Mouse (Mus musculus): ENCODE measurements around the gene Mcee. TPM values are rescaled to one million over a fixed set of nuclear protein-coding genes. Genes with fewer than 3 reads are reported as not detected.

The Mcee gene
- polyA plus RNA-seq, 1 experiment from 2014 or later, result 101 TPM

GRCm38 (mm10) chr7:64400725-64401124, 8.3 kb downstream of the Mcee start:
- Histone ChIP-seq H3K27me3 (ENCODE audit: insufficient read depth, low read length) (no peaks in the 10 kb centered on the region), H3K36me3 (replicated peaks; ENCODE audit: insufficient read depth, low read length) (peaks cover 18% of the 10 kb centered on the region), H3K9me3 (ENCODE audit: low read length) (no peaks in the 10 kb centered on the region), H3K4me3 (ENCODE audit: low read depth, low read length) (no peak overlapping the region), H3K9ac (replicated peaks) (no peak overlapping the region), H3K4me1 (ENCODE audit: insufficient read depth) (no peaks in the 10 kb centered on the region), H3K27ac (ENCODE audit: low read depth) (no peak overlapping the region), H3K4me2 (ENCODE audit: low read depth, low read length) (no peak overlapping the region)
- ATAC-seq (no peak), DNase-seq (no peak)
- TF ChIP-seq CTCF (IDR thresholded peaks at IDR 0.05; ENCODE audit: low read depth) (no peak), EP300 (IDR thresholded peaks at IDR 0.05; ENCODE audit: low read depth) (no peak)
- WGBS (ENCODE audit: insufficient replicate concordance), result 78% methylated on average over 1 of the region's 1 CpGs

GRCm38 (mm10) chr7:64402452-64402851, 10.0 kb downstream of the Mcee start:
- no peak overlapping the region for H3K4me2 ChIP-seq (ENCODE audit: low read depth, low read length)
- no peaks in the 10 kb centered on the region for H3K9me3 ChIP-seq (ENCODE audit: low read length)
- H3K9ac ChIP-seq (replicated peaks), result no peak overlapping the region
- TF ChIP-seq EP300 (IDR thresholded peaks at IDR 0.05; ENCODE audit: low read depth) (no peak), CTCF (IDR thresholded peaks at IDR 0.05; ENCODE audit: low read depth) (no peak)
- ATAC-seq, result no peak
- H3K27me3 ChIP-seq (ENCODE audit: insufficient read depth, low read length), result no peaks in the 10 kb centered on the region
- peaks cover 18% of the 10 kb centered on the region for H3K36me3 ChIP-seq (replicated peaks; ENCODE audit: insufficient read depth, low read length)
- DNase-seq, result no peak
- H3K4me1 ChIP-seq (ENCODE audit: insufficient read depth), result no peaks in the 10 kb centered on the region
- WGBS (ENCODE audit: insufficient replicate concordance), result 75% methylated on average over 4 of the region's 4 CpGs
- no peak overlapping the region for H3K4me3 ChIP-seq (ENCODE audit: low read depth, low read length)
- no peak overlapping the region for H3K27ac ChIP-seq (ENCODE audit: low read depth)

- Histone ChIP-seq H3K27me3 (ENCODE audit: insufficient read depth, low read length) (no peaks in the 10 kb centered on the region), H3K4me2 (ENCODE audit: low read depth, low read length) (no peak overlapping the region), H3K9ac (replicated peaks) (no peak overlapping the region), H3K4me3 (ENCODE audit: low read depth, low read length) (no peak overlapping the region), H3K27ac (ENCODE audit: low read depth) (no peak overlapping the region), H3K36me3 (replicated peaks; ENCODE audit: insufficient read depth, low read length) (peaks cover 18% of the 10 kb centered on the region), H3K9me3 (ENCODE audit: low read length) (no peaks in the 10 kb centered on the region), H3K4me1 (ENCODE audit: insufficient read depth) (no peaks in the 10 kb centered on the region)
- WGBS (ENCODE audit: insufficient replicate concordance), result 61% methylated on average over 8 of the region's 8 CpGs
- ATAC-seq, result no peak
- no peak for TF ChIP-seq CTCF (IDR thresholded peaks at IDR 0.05; ENCODE audit: low read depth)
- TF ChIP-seq EP300 (IDR thresholded peaks at IDR 0.05; ENCODE audit: low read depth), result no peak
- DNase-seq, result no peak
Observed at GRCm38 (mm10) chr7:64403989-64404388, 11.6 kb downstream of the Mcee start.

- DNase-seq (no peak), ATAC-seq (no peak)
- no peaks in the 10 kb centered on the region for H3K9me3 ChIP-seq (ENCODE audit: low read length)
- H3K27ac ChIP-seq (ENCODE audit: low read depth), result no peak overlapping the region
- H3K27me3 ChIP-seq (ENCODE audit: insufficient read depth, low read length), result no peaks in the 10 kb centered on the region
- H3K4me2 ChIP-seq (ENCODE audit: low read depth, low read length), result no peak overlapping the region
- no peak overlapping the region for H3K4me3 ChIP-seq (ENCODE audit: low read depth, low read length)
- H3K4me1 ChIP-seq (ENCODE audit: insufficient read depth), result no peaks in the 10 kb centered on the region
- TF ChIP-seq EP300 (IDR thresholded peaks at IDR 0.05; ENCODE audit: low read depth) (no peak), CTCF (IDR thresholded peaks at IDR 0.05; ENCODE audit: low read depth) (peak; percentile 32)
- 60% methylated on average over 5 of the region's 5 CpGs for WGBS (ENCODE audit: insufficient replicate concordance)
- H3K9ac ChIP-seq (replicated peaks), result no peak overlapping the region
- no peaks in the 10 kb centered on the region for H3K36me3 ChIP-seq (replicated peaks; ENCODE audit: insufficient read depth, low read length)
Observed at GRCm38 (mm10) chr7:64424861-64425260, 32.5 kb downstream of the Mcee start.

GRCm38 (mm10) chr7:64439595-64440518, 47.5 kb downstream of the Mcee start:
- no peak overlapping the region for H3K27ac ChIP-seq (ENCODE audit: low read depth)
- H3K9me3 ChIP-seq (ENCODE audit: low read length), result no peaks in the 10 kb centered on the region
- 55% methylated on average over 5 of the region's 5 CpGs for WGBS (ENCODE audit: insufficient replicate concordance)
- no peak overlapping the region for H3K4me3 ChIP-seq (ENCODE audit: low read depth, low read length)
- H3K4me2 ChIP-seq (ENCODE audit: low read depth, low read length), result no peak overlapping the region
- no peaks in the 10 kb centered on the region for H3K27me3 ChIP-seq (ENCODE audit: insufficient read depth, low read length)
- ATAC-seq (no peak), DNase-seq (no peak)
- no peaks in the 10 kb centered on the region for H3K36me3 ChIP-seq (replicated peaks; ENCODE audit: insufficient read depth, low read length)
- no peaks in the 10 kb centered on the region for H3K4me1 ChIP-seq (ENCODE audit: insufficient read depth)
- TF ChIP-seq EP300 (IDR thresholded peaks at IDR 0.05; ENCODE audit: low read depth) (no peak), CTCF (IDR thresholded peaks at IDR 0.05; ENCODE audit: low read depth) (no peak)
- H3K9ac ChIP-seq (replicated peaks), result no peak overlapping the region

GRCm38 (mm10) chr7:64440519-64440918, 48.1 kb downstream of the Mcee start:
- 75% methylated on average over 8 of the region's 8 CpGs for WGBS (ENCODE audit: insufficient replicate concordance)
- TF ChIP-seq EP300 (IDR thresholded peaks at IDR 0.05; ENCODE audit: low read depth), result no peak
- TF ChIP-seq CTCF (IDR thresholded peaks at IDR 0.05; ENCODE audit: low read depth), result no peak

More at GRCm38 (mm10) chr7:64440519-64440918, 48.1 kb downstream of the Mcee start:
- Histone ChIP-seq H3K4me1 (ENCODE audit: insufficient read depth) (no peaks in the 10 kb centered on the region), H3K9ac (replicated peaks) (no peak overlapping the region), H3K4me2 (ENCODE audit: low read depth, low read length) (no peak overlapping the region), H3K4me3 (ENCODE audit: low read depth, low read length) (no peak overlapping the region), H3K27ac (ENCODE audit: low read depth) (no peak overlapping the region), H3K9me3 (ENCODE audit: low read length) (no peaks in the 10 kb centered on the region), H3K27me3 (ENCODE audit: insufficient read depth, low read length) (no peaks in the 10 kb centered on the region), H3K36me3 (replicated peaks; ENCODE audit: insufficient read depth, low read length) (no peaks in the 10 kb centered on the region)
- no peak for DNase-seq
- ATAC-seq, result no peak
